Mouse (Mus musculus): Measurements from ENCODE around the gene Ncapd2.
"Not testable (repeated sequence)": the region's sequence is repeated elsewhere in the genome, so short reads cannot be mapped to it uniquely, and the experiment has no call there.

Gene Ncapd2

GRCm38 (mm10) chr6:125164672-125165327, 26.7 kb downstream of the Ncapd2 start:
- no peak for DNase-seq (ENCODE audit: low read depth, low spot score)

DNA sequence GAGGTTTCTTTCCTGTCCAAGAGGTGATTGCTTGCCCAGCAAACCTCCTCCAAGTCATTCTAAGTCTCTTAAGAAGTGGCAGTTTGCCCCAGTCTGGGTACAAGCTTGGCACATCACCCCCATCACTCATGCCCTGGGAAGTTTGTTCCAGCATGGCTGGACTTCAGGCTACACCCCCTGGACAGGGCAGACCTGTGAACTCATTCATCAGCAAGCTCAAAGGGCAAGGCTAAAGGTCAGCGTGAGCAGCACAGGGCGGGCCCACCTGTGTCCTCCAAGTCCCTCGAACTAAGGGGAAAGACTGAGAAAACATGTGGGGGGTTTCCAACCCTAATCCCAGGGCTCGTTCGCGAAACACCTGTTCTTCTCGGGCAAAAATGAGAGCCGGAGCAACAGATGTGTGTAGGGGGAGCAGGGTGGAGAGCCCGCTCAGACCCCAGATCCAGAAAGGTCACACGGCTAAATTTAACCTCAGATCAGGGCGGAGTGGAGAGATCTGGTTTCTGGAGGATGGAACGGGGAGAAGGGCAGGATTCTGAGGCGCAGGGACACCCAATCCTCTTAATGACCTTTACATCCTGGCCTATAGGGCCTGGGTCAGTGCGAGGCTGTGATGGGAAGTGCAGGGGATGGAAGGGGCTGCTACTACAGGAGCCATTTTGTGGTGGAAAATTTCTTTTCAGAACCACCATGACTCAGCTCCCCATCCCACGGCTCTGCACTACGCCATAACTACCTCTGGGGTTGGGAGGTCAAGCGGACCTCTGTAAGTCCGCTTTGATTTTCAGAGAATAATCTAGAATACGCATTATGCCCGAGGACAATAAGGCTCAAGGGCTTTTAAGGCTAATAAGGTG, 27.5 kb downstream of the Ncapd2 start:
- no peak for DNase-seq (ENCODE audit: low read depth, low spot score)

- not testable (repeated sequence) for DNase-seq (ENCODE audit: low read depth, low spot score)
Measured at GRCm38 (mm10) chr6:125162615-125163305, 28.7 kb downstream of the Ncapd2 start.

DNA sequence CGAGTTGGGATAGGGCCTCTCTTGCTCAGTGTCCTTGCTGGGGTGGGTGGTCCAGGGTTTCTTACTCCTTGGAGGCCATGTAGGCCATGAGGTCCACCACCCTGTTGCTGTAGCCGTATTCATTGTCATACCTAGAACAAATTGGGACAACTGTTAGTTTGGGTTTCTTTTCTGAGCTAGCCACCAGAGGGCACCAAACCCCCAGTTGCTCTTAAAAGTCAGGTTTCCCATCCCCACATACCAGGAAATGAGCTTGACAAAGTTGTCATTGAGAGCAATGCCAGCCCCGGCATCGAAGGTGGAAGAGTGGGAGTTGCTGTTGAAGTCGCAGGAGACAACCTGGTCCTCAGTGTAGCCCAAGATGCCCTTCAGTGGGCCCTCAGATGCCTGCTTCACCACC, 29.5 kb downstream of the Ncapd2 start:
- not testable (repeated sequence) for DNase-seq (ENCODE audit: low read depth, low spot score)

- DNase-seq (ENCODE audit: low read depth, low spot score): no peak
Measured at GRCm38 (mm10) chr6:125160854-125161760, 30.4 kb downstream of the Ncapd2 start.

- no peak for DNase-seq (ENCODE audit: low read depth, low spot score)
Measured at GRCm38 (mm10) chr6:125160558-125160853, 31.0 kb downstream of the Ncapd2 start.

DNA sequence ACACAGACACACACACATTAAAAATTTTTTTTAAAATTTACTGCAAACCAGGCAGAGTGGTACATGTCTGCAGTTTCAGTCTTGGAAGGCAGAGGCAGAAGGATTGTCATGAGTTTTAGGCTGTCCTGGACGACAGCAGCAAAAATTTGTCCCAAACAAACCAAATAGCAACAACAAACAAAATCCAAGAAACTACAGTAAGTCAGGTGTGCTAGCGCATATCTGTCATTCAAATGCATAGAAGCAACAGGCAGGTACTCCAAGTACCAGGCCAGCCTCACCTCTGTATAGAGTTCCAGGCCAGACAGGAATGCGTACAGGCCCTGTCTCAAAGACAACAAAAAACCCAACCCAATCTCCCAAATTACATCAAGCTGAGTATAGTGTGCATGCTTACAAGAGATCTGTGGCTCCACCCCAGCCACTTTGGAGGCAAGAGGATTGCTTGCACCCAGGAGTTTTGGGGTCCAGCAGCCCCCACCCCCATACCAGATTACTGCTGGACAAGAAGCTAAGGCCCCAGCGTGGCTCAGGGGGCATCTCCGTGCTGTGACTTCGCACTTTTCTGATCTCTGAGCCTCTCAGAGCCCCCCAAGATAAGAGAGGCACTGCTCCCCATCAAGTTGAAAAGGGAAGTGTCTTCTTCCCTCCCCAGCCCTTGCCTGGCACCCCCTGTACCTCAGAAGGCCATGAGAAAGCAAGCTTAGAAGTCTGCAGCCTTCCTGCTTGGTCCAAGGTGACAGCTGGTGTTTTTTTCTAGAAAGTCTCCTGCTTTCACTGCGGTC, 31.5 kb downstream of the Ncapd2 start:
- DNase-seq (ENCODE audit: low read depth, low spot score): no peak

- DNase-seq (ENCODE audit: low read depth, low spot score): no peak
Measured at GRCm38 (mm10) chr6:125158944-125159492, 32.5 kb downstream of the Ncapd2 start.

- DNase-seq (ENCODE audit: low read depth, low spot score): no peak
Measured at GRCm38 (mm10) chr6:125156903-125157614, 34.4 kb downstream of the Ncapd2 start.

DNA sequence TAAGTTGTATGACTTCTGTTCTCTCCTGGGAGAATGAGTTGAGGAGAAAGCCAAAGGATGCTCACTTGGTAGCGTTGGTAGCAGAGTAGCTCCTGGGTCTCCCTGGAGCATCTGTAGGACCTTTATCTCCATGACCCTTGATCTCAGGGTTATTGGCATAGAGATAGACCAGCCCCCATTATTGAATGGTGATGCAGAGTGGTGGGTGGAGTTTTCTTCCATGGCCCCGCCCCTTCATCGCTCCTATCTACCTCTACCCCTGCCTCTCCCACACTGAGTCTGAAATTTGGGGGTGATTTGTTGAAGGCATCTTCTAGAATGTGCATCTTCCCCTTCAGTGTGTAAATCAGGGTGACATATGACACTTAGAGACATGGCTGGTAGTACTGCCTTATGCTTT, 35.0 kb downstream of the Ncapd2 start:
- no peak for DNase-seq (ENCODE audit: low read depth, low spot score)

- DNase-seq (ENCODE audit: low read depth, low spot score): no peak
Measured at GRCm38 (mm10) chr6:125155262-125155661, 36.2 kb downstream of the Ncapd2 start.

DNA sequence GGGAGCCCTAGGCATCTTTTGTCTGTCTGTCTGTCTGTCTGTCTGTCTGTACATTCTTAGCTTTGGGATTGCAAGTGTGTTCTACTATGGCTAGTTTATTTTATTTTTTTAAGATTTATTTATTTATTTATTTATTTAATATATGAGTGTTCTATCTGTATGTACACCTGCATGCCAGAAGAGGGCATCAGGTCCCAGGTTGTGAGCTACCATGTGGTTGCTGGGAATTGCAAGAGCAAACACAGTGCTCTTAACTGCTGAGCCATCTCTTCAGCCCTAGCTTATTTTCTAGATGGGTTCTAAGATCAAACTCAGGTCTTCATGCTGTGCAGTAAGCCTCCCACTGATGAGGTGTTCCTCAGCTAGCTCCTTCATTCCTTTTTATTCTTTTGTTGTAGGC, 37.0 kb downstream of the Ncapd2 start:
- no peak for DNase-seq (ENCODE audit: low read depth, low spot score)

DNA sequence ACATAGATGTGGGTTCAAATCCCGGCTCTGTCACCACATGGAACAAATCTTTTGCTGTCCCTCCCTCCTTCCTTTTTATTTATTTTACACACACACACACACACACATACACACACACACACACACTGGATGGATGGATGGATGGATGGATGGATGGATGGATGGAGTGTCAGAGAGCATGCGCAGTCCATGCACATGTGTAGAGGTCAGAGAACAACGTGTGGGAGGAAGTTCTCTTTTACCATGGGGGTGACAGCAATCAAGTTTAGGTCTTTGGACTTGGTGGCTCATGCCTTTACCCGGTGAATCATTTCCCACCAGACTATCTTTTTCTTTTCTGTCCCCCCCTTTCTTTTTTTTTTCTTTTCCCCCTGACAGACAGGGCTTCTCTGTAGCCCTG, 37.8 kb downstream of the Ncapd2 start:
- DNase-seq (ENCODE audit: low read depth, low spot score): no peak

GRCm38 (mm10) chr6:125153018-125153389, 38.5 kb downstream of the Ncapd2 start:
- no peak for DNase-seq (ENCODE audit: low read depth, low spot score)

DNA sequence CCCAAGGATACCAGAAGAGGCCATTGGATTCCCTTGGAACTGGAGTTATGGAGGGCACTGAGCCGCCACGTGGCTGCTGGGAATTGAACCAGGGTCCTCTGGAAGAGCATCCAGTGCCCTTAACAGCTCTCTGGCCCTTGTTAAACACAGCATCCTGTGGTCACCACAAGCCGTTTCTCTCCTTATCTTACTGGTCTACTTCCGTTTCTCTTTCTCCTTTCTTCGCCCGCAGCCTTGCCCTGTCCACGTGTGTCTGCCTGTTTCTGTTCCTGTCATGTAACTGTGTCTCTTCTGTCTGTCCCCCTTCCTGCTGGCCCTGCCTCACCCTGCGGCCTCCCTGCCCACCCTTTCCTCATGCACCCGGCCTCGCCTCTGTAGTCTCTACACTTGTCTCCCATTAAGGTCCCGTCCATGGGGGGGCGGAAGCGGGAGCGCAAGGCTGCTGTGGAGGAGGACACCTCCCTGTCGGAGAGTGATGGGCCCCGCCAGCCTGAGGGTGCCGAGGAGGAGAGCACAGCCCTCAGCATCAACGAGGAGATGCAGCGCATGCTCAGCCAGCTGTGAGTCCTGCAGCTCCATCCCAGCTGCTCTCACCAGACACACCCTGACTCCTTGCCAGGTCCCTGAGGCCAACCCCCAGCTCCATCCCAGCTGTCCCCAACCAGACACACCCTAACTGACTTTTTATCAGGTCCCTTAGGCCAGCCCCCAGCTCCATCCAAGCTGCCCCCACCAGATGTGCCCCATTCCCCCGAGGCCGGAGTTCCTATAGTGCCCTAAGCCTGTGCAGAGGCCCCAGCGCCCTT, 39.1 kb downstream of the Ncapd2 start:
- no peak for DNase-seq (ENCODE audit: low read depth, low spot score)

DNA sequence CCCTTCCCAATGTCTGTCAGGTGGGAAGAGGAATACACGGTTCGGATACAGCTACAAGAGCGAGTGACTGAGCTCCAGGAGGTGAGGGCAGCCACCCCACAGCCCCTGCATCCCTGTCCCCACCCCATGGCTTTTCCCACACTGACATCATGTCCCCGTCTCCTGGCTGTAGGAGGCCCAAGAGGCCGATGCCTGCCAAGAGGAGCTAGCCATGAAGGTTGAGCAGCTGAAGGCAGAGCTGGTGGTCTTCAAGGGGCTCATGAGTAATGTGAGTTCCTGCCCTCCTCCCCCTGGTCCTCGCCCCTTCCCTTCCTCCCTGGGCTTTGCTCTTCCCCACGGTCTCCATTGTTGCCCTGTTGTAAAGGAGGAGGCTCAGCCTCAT, 41.9 kb downstream of the Ncapd2 start:
- DNase-seq (ENCODE audit: low read depth, low spot score): no peak

GRCm38 (mm10) chr6:125148926-125149568, 42.5 kb downstream of the Ncapd2 start:
- no peak for DNase-seq (ENCODE audit: low read depth, low spot score)

DNA sequence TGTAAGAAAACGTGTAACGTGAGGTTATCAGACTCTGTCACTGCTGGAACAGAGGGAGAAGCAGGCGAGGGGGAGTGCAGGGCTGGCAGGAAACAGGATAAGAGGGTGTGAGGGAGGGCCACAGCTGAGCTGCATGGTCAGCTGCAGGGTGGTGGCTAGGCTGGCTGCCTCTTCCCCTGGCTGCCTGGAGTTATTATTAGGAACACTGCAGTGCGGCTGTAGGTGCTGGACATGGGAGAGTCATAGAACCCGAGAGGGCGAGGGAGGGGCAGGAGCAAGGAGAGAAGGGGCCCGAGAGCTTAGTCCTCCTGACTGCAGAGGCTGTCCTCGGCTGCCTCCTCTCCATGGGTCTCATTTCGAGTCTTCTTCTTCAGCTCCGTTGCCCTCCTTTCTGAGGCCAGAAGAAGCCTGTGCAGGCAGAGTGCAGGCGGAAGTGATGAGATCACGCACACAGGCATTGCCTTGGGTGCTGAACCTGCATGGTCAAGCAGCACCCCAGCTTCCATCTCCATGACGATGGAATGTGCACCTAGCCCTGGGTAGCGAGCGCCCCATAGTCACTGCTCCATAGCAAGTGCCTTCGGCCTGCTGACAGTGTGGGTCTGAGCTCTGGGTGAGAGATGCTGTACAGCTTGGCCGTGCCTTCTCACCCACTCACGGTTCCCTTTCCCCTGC, 43.1 kb downstream of the Ncapd2 start:
- DNase-seq (ENCODE audit: low read depth, low spot score): no peak
